Mouse (Mus musculus): ENCODE measurements around the gene Nos2. TPM values are rescaled to one million over a fixed set of nuclear protein-coding genes. Genes with fewer than 3 reads are reported as not detected.
"Not testable (repeated sequence)": the region's sequence is repeated elsewhere in the genome, so short reads cannot be mapped to it uniquely, and the experiment has no call there.

Gene Nos2
- polyA plus RNA-seq, 1 experiment from 2014 or later: 1.1 TPM

- no peak overlapping the region for H3K9ac ChIP-seq
- no peak for ATAC-seq (ENCODE audit: low FRiP score)
- no peaks in the 10 kb centered on the region for H3K36me3 ChIP-seq (replicated peaks; ENCODE audit: control insufficient read depth, insufficient read depth)
- H3K4me1 ChIP-seq (replicated peaks; ENCODE audit: control insufficient read depth, insufficient read depth, low read length): no peaks in the 10 kb centered on the region
- no peak overlapping the region for H3K27ac ChIP-seq
- H3K4me2 ChIP-seq (replicated peaks): no peak overlapping the region
- no peak overlapping the region for H3K4me3 ChIP-seq (replicated peaks; ENCODE audit: low read length)
- WGBS: 76% methylated on average over 5 of the region's 5 CpGs
- no peaks in the 10 kb centered on the region for H3K9me3 ChIP-seq (ENCODE audit: control insufficient read depth, low read length)
- H3K27me3 ChIP-seq (ENCODE audit: control insufficient read depth, insufficient read depth, low read length): no peaks in the 10 kb centered on the region
- no peak for DNase-seq (ENCODE audit: low spot score)
These were observed 82.0 kb downstream of the Nos2 start for GRCm38 (mm10) chr11:79002551-79002951.

- Histone ChIP-seq H3K4me2 (replicated peaks) (no peak overlapping the region), H3K27ac (no peak overlapping the region), H3K9ac (no peak overlapping the region), H3K4me3 (replicated peaks; ENCODE audit: low read length) (no peak overlapping the region), H3K9me3 (ENCODE audit: control insufficient read depth, low read length) (no peaks in the 10 kb centered on the region), H3K27me3 (ENCODE audit: control insufficient read depth, insufficient read depth, low read length) (no peaks in the 10 kb centered on the region), H3K36me3 (replicated peaks; ENCODE audit: control insufficient read depth, insufficient read depth) (no peaks in the 10 kb centered on the region), H3K4me1 (replicated peaks; ENCODE audit: control insufficient read depth, insufficient read depth, low read length) (no peaks in the 10 kb centered on the region)
- ATAC-seq (ENCODE audit: low FRiP score) (no peak), DNase-seq (ENCODE audit: low spot score) (no peak)
- WGBS: 84% methylated on average over 11 of the region's 11 CpGs
These were observed 82.6 kb downstream of the Nos2 start for GRCm38 (mm10) chr11:79003053-79003768.

- H3K9ac ChIP-seq: no peak overlapping the region
- no peak overlapping the region for H3K4me2 ChIP-seq (replicated peaks)
- H3K4me3 ChIP-seq (replicated peaks; ENCODE audit: low read length): no peak overlapping the region
- ATAC-seq (ENCODE audit: low FRiP score): no peak
- no peaks in the 10 kb centered on the region for H3K9me3 ChIP-seq (ENCODE audit: control insufficient read depth, low read length)
- no peak for DNase-seq (ENCODE audit: low spot score)
- H3K4me1 ChIP-seq (replicated peaks; ENCODE audit: control insufficient read depth, insufficient read depth, low read length): no peaks in the 10 kb centered on the region
- no peaks in the 10 kb centered on the region for H3K36me3 ChIP-seq (replicated peaks; ENCODE audit: control insufficient read depth, insufficient read depth)
- no peaks in the 10 kb centered on the region for H3K27me3 ChIP-seq (ENCODE audit: control insufficient read depth, insufficient read depth, low read length)
- H3K27ac ChIP-seq: no peak overlapping the region
- WGBS: 81% methylated on average over 10 of the region's 10 CpGs
These were observed 83.4 kb downstream of the Nos2 start for GRCm38 (mm10) chr11:79003769-79004638.

GRCm38 (mm10) chr11:79005578-79006394 is 85.2 kb downstream of the Nos2 start:
- Histone ChIP-seq H3K9me3 (ENCODE audit: control insufficient read depth, low read length) (no peaks in the 10 kb centered on the region), H3K27me3 (ENCODE audit: control insufficient read depth, insufficient read depth, low read length) (no peaks in the 10 kb centered on the region), H3K4me1 (replicated peaks; ENCODE audit: control insufficient read depth, insufficient read depth, low read length) (no peaks in the 10 kb centered on the region), H3K27ac (no peak overlapping the region), H3K4me3 (replicated peaks; ENCODE audit: low read length) (no peak overlapping the region), H3K4me2 (replicated peaks) (no peak overlapping the region), H3K9ac (no peak overlapping the region), H3K36me3 (replicated peaks; ENCODE audit: control insufficient read depth, insufficient read depth) (no peaks in the 10 kb centered on the region)
- ATAC-seq (ENCODE audit: low FRiP score) (no peak), DNase-seq (ENCODE audit: low spot score) (no peak)
- 92% methylated on average over 14 of the region's 14 CpGs for WGBS

- Histone ChIP-seq H3K4me2 (replicated peaks) (no peak overlapping the region), H3K9me3 (ENCODE audit: control insufficient read depth, low read length) (no peaks in the 10 kb centered on the region), H3K27ac (no peak overlapping the region), H3K9ac (no peak overlapping the region), H3K27me3 (ENCODE audit: control insufficient read depth, insufficient read depth, low read length) (no peaks in the 10 kb centered on the region), H3K36me3 (replicated peaks; ENCODE audit: control insufficient read depth, insufficient read depth) (no peaks in the 10 kb centered on the region), H3K4me3 (replicated peaks; ENCODE audit: low read length) (no peak overlapping the region), H3K4me1 (replicated peaks; ENCODE audit: control insufficient read depth, insufficient read depth, low read length) (no peaks in the 10 kb centered on the region)
- DNase-seq (ENCODE audit: low spot score) (no peak), ATAC-seq (ENCODE audit: low FRiP score) (no peak)
- 75% methylated on average over 5 of the region's 5 CpGs for WGBS
These were observed 85.8 kb downstream of the Nos2 start for GRCm38 (mm10) chr11:79006417-79006816.

GRCm38 (mm10) chr11:79007356-79007755 is 86.8 kb downstream of the Nos2 start:
- H3K36me3 ChIP-seq (replicated peaks; ENCODE audit: control insufficient read depth, insufficient read depth); ATAC-seq (ENCODE audit: low FRiP score); H3K27ac ChIP-seq; H3K27me3 ChIP-seq (ENCODE audit: control insufficient read depth, insufficient read depth, low read length); H3K4me1 ChIP-seq (replicated peaks; ENCODE audit: control insufficient read depth, insufficient read depth, low read length); H3K9me3 ChIP-seq (ENCODE audit: control insufficient read depth, low read length); H3K4me2 ChIP-seq (replicated peaks); DNase-seq (ENCODE audit: low spot score); H3K4me3 ChIP-seq (replicated peaks; ENCODE audit: low read length); H3K9ac ChIP-seq: not testable (repeated sequence)
- WGBS: 84% methylated on average over 3 of the region's 3 CpGs

- 75% methylated on average over 6 of the region's 6 CpGs for WGBS
- ATAC-seq (ENCODE audit: low FRiP score): no peak
- no peaks in the 10 kb centered on the region for H3K4me1 ChIP-seq (replicated peaks; ENCODE audit: control insufficient read depth, insufficient read depth, low read length)
- H3K36me3 ChIP-seq (replicated peaks; ENCODE audit: control insufficient read depth, insufficient read depth): no peaks in the 10 kb centered on the region
- no peak overlapping the region for H3K9ac ChIP-seq
- H3K27ac ChIP-seq: no peak overlapping the region
- no peak overlapping the region for H3K4me2 ChIP-seq (replicated peaks)
- no peak overlapping the region for H3K4me3 ChIP-seq (replicated peaks; ENCODE audit: low read length)
- DNase-seq (ENCODE audit: low spot score): no peak
- no peaks in the 10 kb centered on the region for H3K27me3 ChIP-seq (ENCODE audit: control insufficient read depth, insufficient read depth, low read length)
- H3K9me3 ChIP-seq (ENCODE audit: control insufficient read depth, low read length): no peaks in the 10 kb centered on the region
These were observed 87.6 kb downstream of the Nos2 start for GRCm38 (mm10) chr11:79008007-79008775.

GRCm38 (mm10) chr11:79008891-79009290 is 88.3 kb downstream of the Nos2 start:
- 78% methylated on average over 7 of the region's 7 CpGs for WGBS
- Histone ChIP-seq H3K27me3 (ENCODE audit: control insufficient read depth, insufficient read depth, low read length) (no peaks in the 10 kb centered on the region), H3K9ac (no peak overlapping the region), H3K4me2 (replicated peaks) (no peak overlapping the region), H3K36me3 (replicated peaks; ENCODE audit: control insufficient read depth, insufficient read depth) (no peaks in the 10 kb centered on the region), H3K4me1 (replicated peaks; ENCODE audit: control insufficient read depth, insufficient read depth, low read length) (no peaks in the 10 kb centered on the region), H3K9me3 (ENCODE audit: control insufficient read depth, low read length) (no peaks in the 10 kb centered on the region), H3K4me3 (replicated peaks; ENCODE audit: low read length) (no peak overlapping the region), H3K27ac (no peak overlapping the region)
- ATAC-seq (ENCODE audit: low FRiP score): no peak
- no peak for DNase-seq (ENCODE audit: low spot score)

All from hindbrain, embryonic 14.5 days (tissue).